Mouse (Mus musculus): ENCODE measurements around the gene Tnip1. TPM values are rescaled to one million over a fixed set of nuclear protein-coding genes. Genes with fewer than 3 reads are reported as not detected.

Gene Tnip1
- polyA plus RNA-seq, 1 experiment = 20.6 TPM

DNA sequence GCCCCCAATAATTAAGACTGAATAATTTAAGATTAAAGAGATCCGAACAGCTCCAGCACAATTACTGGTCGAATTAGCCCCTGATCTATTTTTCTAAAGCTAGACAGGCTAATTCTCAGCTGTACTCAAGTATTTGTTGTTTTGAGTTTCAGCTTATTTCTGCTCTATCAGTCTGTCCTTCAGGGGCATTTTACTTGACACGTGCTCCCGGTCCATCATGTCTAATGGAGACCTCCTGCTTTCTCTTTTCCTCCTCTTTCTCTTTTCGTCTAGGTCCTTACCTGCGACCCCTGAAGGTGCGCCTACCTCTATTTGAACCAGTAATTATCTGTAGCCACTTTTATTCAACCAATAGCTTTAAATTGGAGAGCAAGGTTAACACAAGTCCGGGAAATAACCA is 8.0 kb downstream of the Tnip1 start:
- Histone ChIP-seq H3K36me3 (ENCODE audit: control insufficient read depth, insufficient read depth, low read length) (no peaks in the 10 kb centered on the region), H3K27ac (ENCODE audit: insufficient read depth, low read depth, low read length) (no peak overlapping the region), H3K27me3 (replicated peaks; ENCODE audit: control insufficient read depth, insufficient read depth, low read length) (no peaks in the 10 kb centered on the region), H3K4me3 (ENCODE audit: insufficient read depth, low read depth, low read length) (no peak overlapping the region), H3K4me1 (ENCODE audit: control insufficient read depth, insufficient read depth, low read length) (peaks cover 7% of the 10 kb centered on the region; the same call in 1 of the 2 replicates)
- WGBS = 80% methylated on average over 8 of the region's 8 CpGs
- TF ChIP-seq POLR2A (IDR thresholded peaks at IDR 0.05; ENCODE audit: low read depth, low read length) (no peak), CTCF (conservative IDR thresholded peaks at IDR 0.05; ENCODE audit: insufficient read depth, insufficient read length, low read depth, low read length) (no peak)
- DNase-seq = no peak

GRCm38 (mm10) chr11:54953993-54954446 is 8.7 kb downstream of the Tnip1 start:
- H3K27ac ChIP-seq (ENCODE audit: insufficient read depth, low read depth, low read length) = no peak overlapping the region

GRCm38 (mm10) chr11:54952651-54953050 is 10.1 kb downstream of the Tnip1 start:
- H3K4me3 ChIP-seq (ENCODE audit: insufficient read depth, low read depth, low read length) = no peak overlapping the region
- no peaks in the 10 kb centered on the region for H3K36me3 ChIP-seq (ENCODE audit: control insufficient read depth, insufficient read depth, low read length)
- H3K4me1 ChIP-seq (ENCODE audit: control insufficient read depth, insufficient read depth, low read length) = peaks cover 7% of the 10 kb centered on the region; the same call in 1 of the 2 replicates
- TF ChIP-seq CTCF (conservative IDR thresholded peaks at IDR 0.05; ENCODE audit: insufficient read depth, insufficient read length, low read depth, low read length) (no peak), POLR2A (IDR thresholded peaks at IDR 0.05; ENCODE audit: low read depth, low read length) (no peak)
- H3K27ac ChIP-seq (ENCODE audit: insufficient read depth, low read depth, low read length) = no peak overlapping the region
- 47% methylated on average over 6 of the region's 6 CpGs for WGBS
- H3K27me3 ChIP-seq (replicated peaks; ENCODE audit: control insufficient read depth, insufficient read depth, low read length) = no peaks in the 10 kb centered on the region
- DNase-seq = no peak

More at GRCm38 (mm10) chr11:54953993-54954446, 8.7 kb downstream of the Tnip1 start:
- TF ChIP-seq POLR2A (IDR thresholded peaks at IDR 0.05; ENCODE audit: low read depth, low read length) = no peak
- no peak for TF ChIP-seq CTCF (conservative IDR thresholded peaks at IDR 0.05; ENCODE audit: insufficient read depth, insufficient read length, low read depth, low read length)
- Histone ChIP-seq H3K4me3 (ENCODE audit: insufficient read depth, low read depth, low read length) (no peak overlapping the region), H3K4me1 (ENCODE audit: control insufficient read depth, insufficient read depth, low read length) (peaks cover 7% of the 10 kb centered on the region; the same call in 1 of the 2 replicates), H3K27me3 (replicated peaks; ENCODE audit: control insufficient read depth, insufficient read depth, low read length) (no peaks in the 10 kb centered on the region), H3K36me3 (ENCODE audit: control insufficient read depth, insufficient read depth, low read length) (no peaks in the 10 kb centered on the region)
- DNase-seq = peak; percentile 17
- WGBS = 49% methylated on average over 9 of the region's 9 CpGs

DNA sequence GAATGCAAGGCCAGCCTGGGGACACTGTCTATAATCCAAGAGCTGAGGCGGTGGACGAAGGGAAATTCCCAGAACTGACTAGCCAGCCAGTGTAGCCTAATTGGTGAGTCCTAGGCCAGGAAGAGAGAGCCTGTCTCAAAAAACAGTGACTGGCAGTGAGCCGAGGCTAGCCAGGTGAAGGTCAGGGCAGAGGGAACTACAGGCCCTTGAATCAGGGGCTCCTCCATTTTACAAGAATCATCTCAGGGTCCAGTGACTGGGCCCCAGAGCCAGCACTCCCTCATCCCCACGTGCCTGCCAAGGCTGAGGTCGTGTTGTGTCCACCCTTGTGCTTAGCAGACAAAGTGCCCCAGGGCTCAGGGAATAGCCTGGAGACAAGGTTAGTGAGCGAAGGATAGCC is 12.0 kb downstream of the Tnip1 start:
- Histone ChIP-seq H3K27ac (ENCODE audit: insufficient read depth, low read depth, low read length) (no peak overlapping the region), H3K4me3 (ENCODE audit: insufficient read depth, low read depth, low read length) (no peak overlapping the region), H3K36me3 (ENCODE audit: control insufficient read depth, insufficient read depth, low read length) (no peaks in the 10 kb centered on the region), H3K4me1 (ENCODE audit: control insufficient read depth, insufficient read depth, low read length) (peaks cover 7% of the 10 kb centered on the region; the same call in 1 of the 2 replicates), H3K27me3 (replicated peaks; ENCODE audit: control insufficient read depth, insufficient read depth, low read length) (no peaks in the 10 kb centered on the region)
- DNase-seq = no peak
- WGBS = 79% methylated on average over 6 of the region's 6 CpGs
- no peak for TF ChIP-seq POLR2A (IDR thresholded peaks at IDR 0.05; ENCODE audit: low read depth, low read length)
- no peak for TF ChIP-seq CTCF (conservative IDR thresholded peaks at IDR 0.05; ENCODE audit: insufficient read depth, insufficient read length, low read depth, low read length)

DNA sequence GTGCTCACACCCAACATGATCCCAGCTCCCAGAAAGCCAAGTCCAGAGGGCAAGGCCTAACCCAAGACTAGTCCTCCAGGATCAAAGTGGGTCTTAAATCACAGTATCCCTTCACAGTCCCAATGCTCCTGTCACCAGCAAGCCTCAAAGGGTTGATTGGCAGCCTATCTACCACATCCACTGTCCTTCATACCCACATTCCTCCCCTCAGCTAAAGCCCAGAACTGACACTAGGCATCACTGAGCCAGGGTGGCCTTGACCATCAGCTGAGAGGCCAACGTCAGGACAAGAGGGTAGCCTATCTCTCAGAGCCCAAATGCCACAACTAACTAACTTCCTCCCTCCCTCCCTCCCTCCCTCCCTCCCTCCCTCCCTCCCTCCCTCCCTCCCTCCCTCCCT is 13.0 kb downstream of the Tnip1 start:
- Histone ChIP-seq H3K4me1 (ENCODE audit: control insufficient read depth, insufficient read depth, low read length) (peaks cover 7% of the 10 kb centered on the region; the same call in 1 of the 2 replicates), H3K4me3 (ENCODE audit: insufficient read depth, low read depth, low read length) (no peak overlapping the region), H3K36me3 (ENCODE audit: control insufficient read depth, insufficient read depth, low read length) (no peaks in the 10 kb centered on the region), H3K27ac (ENCODE audit: insufficient read depth, low read depth, low read length) (no peak overlapping the region), H3K27me3 (replicated peaks; ENCODE audit: control insufficient read depth, insufficient read depth, low read length) (no peaks in the 10 kb centered on the region)
- DNase-seq = no peak
- 35% methylated on average over 1 of the region's 1 CpGs for WGBS
- TF ChIP-seq CTCF (conservative IDR thresholded peaks at IDR 0.05; ENCODE audit: insufficient read depth, insufficient read length, low read depth, low read length) (no peak), POLR2A (IDR thresholded peaks at IDR 0.05; ENCODE audit: low read depth, low read length) (no peak)

DNA sequence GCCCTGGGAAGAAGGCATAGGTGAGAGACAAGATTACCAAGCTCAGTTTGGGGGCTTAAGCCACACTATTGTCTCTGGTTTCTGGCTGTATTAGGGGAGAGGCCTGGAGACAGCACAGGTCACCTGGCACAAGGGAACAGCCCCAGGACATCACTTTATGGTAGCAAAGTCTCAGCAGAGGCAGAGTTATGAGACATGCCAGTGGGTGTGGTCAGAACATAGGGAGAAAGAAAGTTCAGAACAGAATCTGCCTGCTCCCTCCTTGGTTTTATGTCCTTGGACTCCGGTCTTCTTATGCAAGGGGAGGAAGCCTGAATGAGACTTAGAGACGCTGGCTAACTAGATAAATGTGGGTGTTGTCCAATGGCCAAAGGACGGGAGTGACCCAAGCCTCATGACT is 18.0 kb downstream of the Tnip1 start:
- no peak for DNase-seq
- no peak overlapping the region for H3K27ac ChIP-seq (ENCODE audit: insufficient read depth, low read depth, low read length)
- WGBS = 49% methylated on average over 3 of the region's 3 CpGs

DNA sequence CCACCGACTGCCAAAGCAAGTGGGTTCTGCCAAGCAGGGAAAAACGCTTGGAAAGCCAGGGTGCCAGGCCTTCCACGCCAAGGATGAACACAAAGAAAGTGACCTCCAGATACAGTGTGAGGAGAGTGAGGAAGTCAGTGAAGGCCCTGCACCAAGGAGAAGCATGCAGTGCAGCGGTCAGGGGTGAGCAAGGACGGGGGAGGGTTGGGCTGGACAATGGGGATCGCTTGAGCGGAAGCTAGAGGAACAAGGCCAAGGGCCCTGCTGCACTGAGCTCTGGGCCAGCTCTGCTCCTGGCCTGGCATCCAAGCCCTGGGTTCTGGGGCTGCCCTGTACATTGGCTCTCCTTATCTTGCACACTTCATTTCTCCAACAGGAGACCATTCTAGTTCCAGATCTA is 22.7 kb downstream of the Tnip1 start:
- no peaks in the 10 kb centered on the region for H3K36me3 ChIP-seq (ENCODE audit: control insufficient read depth, insufficient read depth, low read length)
- WGBS = 69% methylated on average over 7 of the region's 7 CpGs
- no peaks in the 10 kb centered on the region for H3K4me1 ChIP-seq (ENCODE audit: control insufficient read depth, insufficient read depth, low read length)

More for the DNA sequence above, 18.0 kb downstream of the Tnip1 start:
- Histone ChIP-seq H3K27me3 (replicated peaks; ENCODE audit: control insufficient read depth, insufficient read depth, low read length) (no peaks in the 10 kb centered on the region), H3K4me1 (ENCODE audit: control insufficient read depth, insufficient read depth, low read length) (no peaks in the 10 kb centered on the region), H3K36me3 (ENCODE audit: control insufficient read depth, insufficient read depth, low read length) (no peaks in the 10 kb centered on the region), H3K4me3 (ENCODE audit: insufficient read depth, low read depth, low read length) (no peak overlapping the region)
- no peak for TF ChIP-seq POLR2A (IDR thresholded peaks at IDR 0.05; ENCODE audit: low read depth, low read length)
- TF ChIP-seq CTCF (conservative IDR thresholded peaks at IDR 0.05; ENCODE audit: insufficient read depth, insufficient read length, low read depth, low read length) = no peak

More for the DNA sequence above, 22.7 kb downstream of the Tnip1 start:
- H3K27ac ChIP-seq (ENCODE audit: insufficient read depth, low read depth, low read length) = no peak overlapping the region
- DNase-seq = no peak
- TF ChIP-seq CTCF (conservative IDR thresholded peaks at IDR 0.05; ENCODE audit: insufficient read depth, insufficient read length, low read depth, low read length) (no peak), POLR2A (IDR thresholded peaks at IDR 0.05; ENCODE audit: low read depth, low read length) (no peak)
- no peak overlapping the region for H3K4me3 ChIP-seq (ENCODE audit: insufficient read depth, low read depth, low read length)
- H3K27me3 ChIP-seq (replicated peaks; ENCODE audit: control insufficient read depth, insufficient read depth, low read length) = no peaks in the 10 kb centered on the region
